Mouse (Mus musculus): Measurements from ENCODE around the gene Olfr971.
"Not testable (repeated sequence)": the region's sequence is repeated elsewhere in the genome, so short reads cannot be mapped to it uniquely, and the experiment has no call there.

The Olfr971 gene

DNA sequence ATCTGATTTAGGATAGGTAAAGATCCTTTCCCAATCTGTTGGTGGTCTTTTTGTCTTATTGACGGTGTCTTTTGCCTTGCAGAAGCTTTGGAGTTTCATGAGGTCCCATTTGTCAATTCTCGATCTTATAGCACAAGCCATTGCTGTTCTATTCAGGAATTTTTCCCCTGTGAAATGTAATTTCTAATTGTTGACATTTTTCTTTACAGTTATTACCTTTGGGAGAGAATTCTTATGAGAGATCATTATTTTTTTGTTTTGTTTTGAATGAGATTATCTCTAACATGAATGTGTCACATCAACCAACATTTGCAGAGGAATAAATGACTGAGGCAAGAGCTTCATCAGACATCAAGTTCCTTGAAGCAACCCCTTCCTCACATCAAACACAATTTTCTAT, at the start of gene Olfr971:
TSS of gene Olfr971 (plus strand) at position 301 of the 400 bp plus-strand sequence.
- DNase-seq (ENCODE audit: low spot score): not testable (repeated sequence)

DNA sequence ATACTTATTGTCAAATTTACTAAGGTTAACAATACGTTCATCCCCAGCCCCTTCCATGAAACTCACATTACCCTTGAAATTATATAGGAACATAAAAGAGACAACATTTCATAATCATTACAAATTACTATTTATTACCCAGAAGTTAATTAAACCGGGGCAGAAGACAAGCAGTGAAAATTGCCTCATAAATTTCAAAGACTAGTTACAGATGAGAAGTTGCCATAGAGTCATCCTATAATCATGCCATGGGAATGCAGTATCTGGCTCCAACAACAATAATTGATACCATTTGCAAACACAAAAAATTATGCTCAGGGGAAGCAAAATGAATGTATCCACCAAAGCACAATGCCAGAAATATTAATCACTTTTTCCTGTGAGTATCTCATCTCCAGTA, 46.1 kb upstream of the Olfr971 start, which contains the start of gene Olfr969:
TSS of gene Olfr969 (plus strand) at position 388 of the 400 bp plus-strand sequence.
- no peak for DNase-seq (ENCODE audit: low spot score)

DNA sequence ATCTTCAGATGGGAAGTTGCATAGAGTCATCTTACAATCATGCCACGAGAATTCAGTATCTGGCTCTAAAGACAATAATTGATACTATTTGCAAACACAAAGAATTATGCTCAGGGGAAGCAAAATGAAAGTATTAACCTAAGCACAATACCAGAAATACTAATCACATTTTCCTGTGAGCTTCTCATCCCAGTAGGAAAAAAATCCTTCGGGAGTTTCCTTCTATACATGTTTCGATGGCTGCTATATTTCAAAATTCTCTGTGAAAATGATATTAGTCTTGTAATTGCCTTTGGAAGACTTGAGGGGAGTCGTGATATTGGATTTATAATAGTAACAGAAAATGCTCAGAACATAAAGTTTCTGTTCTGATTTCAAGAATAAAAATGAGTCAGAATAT, 28.1 kb upstream of the Olfr971 start, which contains the start of gene Olfr970:
TSS of gene Olfr970 (plus strand) at position 301 of the 400 bp plus-strand sequence.
- DNase-seq (ENCODE audit: low spot score): no peak

DNA sequence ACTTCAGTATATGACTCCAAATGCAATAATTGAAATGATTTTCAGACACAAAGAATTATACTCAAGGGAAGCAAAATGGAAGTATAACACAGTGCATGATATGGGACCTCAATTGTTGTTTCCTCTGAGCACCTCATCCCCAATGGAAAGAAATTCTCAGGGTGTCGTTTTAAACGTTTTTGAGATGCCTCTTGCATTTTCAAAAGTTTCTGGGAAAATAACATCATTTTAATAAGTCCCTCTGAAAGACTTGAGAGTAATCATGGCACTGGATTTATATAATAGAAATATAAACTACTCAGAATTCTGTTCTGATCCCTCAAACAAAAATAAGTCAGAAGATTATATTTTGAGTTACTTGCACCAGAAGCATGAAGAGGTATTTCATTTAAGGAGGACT, 29.4 kb downstream of the Olfr971 start, which contains the start of gene Olfr972:
TSS of gene Olfr972 (plus strand) at position 301 of the 400 bp plus-strand sequence.
- DNase-seq (ENCODE audit: low spot score): no peak

DNA sequence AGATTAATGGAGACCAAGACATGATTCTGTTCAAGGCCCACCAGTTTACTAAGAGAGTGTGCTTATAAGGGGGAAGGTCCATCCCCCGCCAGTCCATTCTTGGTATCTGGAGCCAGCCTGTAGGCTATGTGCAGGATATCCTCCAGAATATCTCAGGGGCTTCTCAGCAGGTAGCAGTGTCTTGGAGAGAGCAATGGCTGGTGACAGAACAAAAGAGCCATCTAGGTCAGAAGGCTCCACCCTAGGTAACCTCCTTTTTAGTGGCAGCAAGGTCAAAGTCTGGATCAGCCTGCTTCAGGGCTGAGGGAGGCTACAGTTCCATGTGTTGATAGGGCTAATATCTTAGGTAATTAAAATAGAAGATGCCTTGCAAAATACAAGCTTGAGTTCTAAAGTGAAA, 35.3 kb downstream of the Olfr971 start:
- not testable (repeated sequence) for DNase-seq (ENCODE audit: low spot score)

DNA sequence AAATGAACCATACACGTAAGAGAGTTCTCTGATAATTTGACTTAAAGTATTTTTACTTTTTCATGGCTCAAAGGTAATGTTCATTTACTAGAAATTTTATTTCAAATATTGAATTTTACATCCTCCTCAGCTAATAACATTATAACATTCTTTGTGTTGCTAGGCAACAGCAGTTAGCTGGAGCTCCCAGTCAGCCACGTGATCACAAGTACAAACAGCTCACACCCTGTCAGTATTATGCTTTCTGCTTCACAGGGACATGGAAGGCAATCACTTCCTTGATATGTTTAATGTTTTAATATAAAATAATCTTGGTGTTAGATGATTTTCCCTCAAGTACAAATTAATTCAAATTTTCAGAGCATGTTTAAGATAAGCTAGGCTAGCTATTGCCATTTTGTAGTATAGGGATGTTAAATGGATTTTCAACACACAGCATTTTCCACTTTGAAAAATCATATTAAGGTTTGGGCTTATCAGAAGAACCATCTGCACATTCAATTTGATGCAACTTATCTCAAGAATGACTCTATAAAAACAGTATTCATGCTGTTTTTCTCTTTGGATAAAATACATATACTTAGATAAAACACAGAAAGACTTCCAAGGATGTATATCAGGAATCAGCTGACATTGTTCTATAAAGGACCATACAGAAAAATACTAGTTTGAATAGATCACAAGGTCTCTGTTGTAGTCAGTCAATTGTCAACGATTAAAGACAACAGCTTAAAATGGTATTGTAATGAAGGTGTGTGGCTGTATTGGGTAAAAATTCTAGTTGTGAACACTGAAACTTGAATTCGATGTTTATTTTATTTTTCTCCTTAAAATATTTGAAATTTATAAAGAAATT, 41.1 kb downstream of the Olfr971 start:
- not testable (repeated sequence) for DNase-seq (ENCODE audit: low spot score)
